Mouse (Mus musculus): ENCODE data around the gene Gm12248.

DNA sequence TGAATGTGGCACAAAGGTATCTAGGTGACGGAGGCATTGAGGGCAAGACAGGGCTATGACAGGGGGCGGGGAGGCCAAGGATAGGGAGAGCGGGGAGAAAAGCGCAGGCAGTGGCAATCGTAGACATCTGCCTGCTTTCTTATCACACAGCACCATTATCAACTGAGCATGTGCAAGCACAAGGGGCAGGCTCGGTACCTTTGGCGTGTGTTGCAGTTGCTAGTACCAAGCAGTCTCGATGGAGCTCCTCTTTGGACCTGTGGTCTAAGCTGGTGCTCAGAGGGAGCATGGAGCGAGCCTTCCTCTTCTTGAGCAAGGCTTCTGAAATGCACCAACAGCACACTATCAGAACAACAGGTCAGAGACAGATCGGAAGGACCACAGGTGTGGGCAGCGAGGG, 45.9 kb upstream of the Gm12248 start:
- TF ChIP-seq CTCF (IDR thresholded peaks at IDR 0.05; ENCODE audit: borderline replicate concordance, insufficient read depth, low read depth, low read length) (no peak), POLR2A (IDR thresholded peaks at IDR 0.05; ENCODE audit: borderline replicate concordance, insufficient read depth, low read length) (no peak)

Measured in cerebellum, adult 2 months (tissue).